Mouse (Mus musculus) heart, embryonic 11.5 days (tissue): ENCODE results near the gene Gm45618. TPM values are rescaled to one million over a fixed set of nuclear protein-coding genes. Genes with fewer than 3 reads are reported as not detected.

Source experiments
- ATAC-seq: fragments of 200-750 bp; cut with Nextera tagmentation; replicated peaks from 2 replicates; pipeline ENCODE4 v1.8.0; 2017; ENCODE audit warnings: moderate library complexity; ENCODE audit not compliant: insufficient number of reproducible peaks, low FRiP score, low TSS enrichment
- H3K27ac ChIP-seq: fragments of 300-500 bp; sonication (generic); 2 replicates; pipeline ENCODE4 v1.5.1; 2014; ENCODE audit warnings: mild to moderate bottlenecking, low read depth, low read length
- H3K27me3 ChIP-seq: fragments of 300-500 bp; sonication (generic); 2 replicates; pipeline ENCODE4 v1.6.1; 2014; ENCODE audit warnings: mild to moderate bottlenecking, low read length, mixed read lengths; ENCODE audit not compliant: control insufficient read depth, insufficient read depth
- H3K36me3 ChIP-seq: fragments of 300-500 bp; sonication (generic); 2 replicates; pipeline ENCODE4 v1.6.1; 2014; ENCODE audit warnings: mild to moderate bottlenecking, low read length, moderate library complexity, mixed read lengths; ENCODE audit not compliant: control insufficient read depth, insufficient read depth
- H3K4me1 ChIP-seq: fragments of 300-500 bp; sonication (generic); 2 replicates; pipeline ENCODE4 v1.6.1; 2014; ENCODE audit warnings: low read length; ENCODE audit not compliant: control insufficient read depth, insufficient read depth
- H3K4me2 ChIP-seq: fragments of 300-500 bp; sonication (generic); 2 replicates; pipeline ENCODE4 v1.6.1; 2014; ENCODE audit warnings: mild to moderate bottlenecking, moderate library complexity
- H3K4me3 ChIP-seq: fragments of 300-500 bp; sonication (generic); 2 replicates; pipeline ENCODE4 v1.5.1; 2014; ENCODE audit warnings: low read depth, low read length
- H3K9ac ChIP-seq: fragments of 300-500 bp; sonication (generic); 2 replicates; pipeline ENCODE4 v1.6.1; 2014; ENCODE audit warnings: mild to moderate bottlenecking, low read depth, low read length, moderate library complexity
- H3K9me3 ChIP-seq: fragments of 300-500 bp; sonication (generic); replicated peaks from 2 replicates; pipeline ENCODE4 v1.6.1; 2016; ENCODE audit warnings: low read length; ENCODE audit not compliant: control insufficient read depth
- WGBS: fragments of 180-500 bp; shearing (Covaris S2); extraction: QIAGEN DNeasy Blood & Tissue Kit; methylation state at CpG from one replicate; pipeline ENCODE4 v1.1.7; 2014; ENCODE audit not compliant: insufficient replicate concordance; 5-methylcytosine and 5-hydroxymethylcytosine counted together
- polyA plus RNA-seq: library from polyadenylated mRNA; unstranded; fragments of >200 nt; fragmentation: Nextera tagmentation; extraction: Ambion mirVana; gene quantifications from 2 replicates; pipeline ENCODE4 v1.2.1, GENCODE M21; 2014

The Gm45618 gene
- polyA plus RNA-seq, 1 experiment from 2014 or later, result not detected

DNA sequence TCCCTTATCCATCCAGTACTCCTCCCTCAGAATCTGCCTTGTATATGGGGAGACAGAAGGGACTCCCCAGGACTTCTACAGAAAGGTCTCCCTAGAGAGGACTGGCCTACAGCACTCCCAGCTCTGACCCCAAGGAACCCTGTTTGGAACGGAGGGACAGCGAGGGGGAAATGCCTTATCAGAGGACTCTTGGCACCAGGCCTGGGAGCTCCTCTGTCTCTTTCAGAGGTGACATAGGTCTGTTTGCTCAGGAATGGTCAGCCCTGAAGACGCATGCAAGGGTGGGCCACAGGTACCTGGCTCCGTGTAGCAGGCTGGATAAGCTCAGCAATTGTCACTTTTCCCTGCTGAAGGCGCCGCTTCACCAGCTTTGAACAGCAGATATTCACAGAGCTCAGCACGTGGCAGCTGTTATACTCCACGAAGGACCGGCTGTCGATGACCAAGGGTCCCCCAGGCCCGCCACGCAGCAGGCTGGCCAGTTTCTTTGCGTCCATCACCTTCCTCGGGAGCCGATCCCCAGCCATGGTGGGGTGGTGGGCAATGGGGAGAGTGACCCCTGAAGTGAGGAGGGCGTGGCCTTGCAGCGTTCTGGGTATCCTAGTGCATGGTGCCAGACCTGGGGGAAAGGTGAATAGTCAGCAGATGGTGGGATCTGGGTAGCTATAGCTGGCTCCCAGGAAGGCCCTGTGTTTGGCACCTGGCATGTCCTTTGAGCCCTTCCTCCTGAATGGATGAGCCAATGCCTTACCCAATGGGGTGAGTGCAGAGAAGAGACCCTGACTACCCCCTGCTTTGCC is 30.7 kb downstream of the Gm45618 start:
- Histone ChIP-seq H3K36me3 (no peaks in the 10 kb centered on the region), H3K4me3 (no peak overlapping the region), H3K4me2 (no peak overlapping the region), H3K27ac (0 out of 2 replicates have a peak overlapping the region, but pooled peaks have one; percentile 10), H3K9ac (peak overlapping the region; percentile 39; the same call in 1 of the 2 replicates), H3K27me3 (peaks cover 30% of the 10 kb centered on the region), H3K9me3 (no peaks in the 10 kb centered on the region), H3K4me1 (peaks cover 50% of the 10 kb centered on the region)
- WGBS, result 52% methylated on average over 17 of the region's 17 CpGs
- ATAC-seq, result no peak

GRCm38 (mm10) chr7:142088886-142089285 is 31.6 kb downstream of the Gm45618 start:
- Histone ChIP-seq H3K27ac (no peak overlapping the region), H3K27me3 (peaks cover 24% of the 10 kb centered on the region), H3K36me3 (no peaks in the 10 kb centered on the region), H3K4me3 (no peak overlapping the region), H3K9me3 (no peaks in the 10 kb centered on the region), H3K9ac (0 out of 2 replicates have a peak overlapping the region, but pooled peaks have one; percentile 1), H3K4me1 (peaks cover 57% of the 10 kb centered on the region), H3K4me2 (peak overlapping the region; percentile 40)
- 9% methylated on average over 5 of the region's 5 CpGs for WGBS
- 0 out of 2 replicates have a peak, but pooled peaks have one; percentile 29 for ATAC-seq

DNA sequence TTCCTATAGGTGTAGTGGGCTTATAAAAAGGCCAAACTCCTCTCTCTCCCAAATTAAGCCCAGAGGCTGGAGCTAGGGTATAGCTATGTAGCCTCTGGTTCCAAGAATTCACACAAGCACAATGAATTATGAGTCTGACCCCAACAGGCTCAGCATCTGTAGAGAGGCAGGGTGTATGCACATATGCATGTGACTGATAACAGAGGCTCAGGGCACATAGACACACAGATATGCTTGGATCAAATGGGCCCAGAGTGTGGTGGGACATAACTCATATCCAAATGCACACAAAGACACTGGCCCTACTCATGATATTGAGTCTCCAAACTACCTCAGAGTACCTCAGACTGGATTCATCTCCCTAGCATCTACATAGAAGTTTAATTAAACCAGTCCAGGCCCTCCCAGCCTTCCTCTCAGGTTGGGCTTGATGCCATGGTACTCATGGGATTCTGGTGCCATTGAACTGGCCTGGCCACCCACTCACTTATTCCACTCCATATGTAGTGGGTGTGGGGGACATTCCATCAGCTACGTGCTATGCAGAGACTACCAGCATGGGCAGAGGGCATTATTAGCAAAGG is 33.4 kb downstream of the Gm45618 start:
- Histone ChIP-seq H3K4me2 (peak overlapping the region; percentile 34), H3K27me3 (peaks cover 29% of the 10 kb centered on the region)
- WGBS, result 78% methylated on average over 1 of the region's 1 CpGs

DNA sequence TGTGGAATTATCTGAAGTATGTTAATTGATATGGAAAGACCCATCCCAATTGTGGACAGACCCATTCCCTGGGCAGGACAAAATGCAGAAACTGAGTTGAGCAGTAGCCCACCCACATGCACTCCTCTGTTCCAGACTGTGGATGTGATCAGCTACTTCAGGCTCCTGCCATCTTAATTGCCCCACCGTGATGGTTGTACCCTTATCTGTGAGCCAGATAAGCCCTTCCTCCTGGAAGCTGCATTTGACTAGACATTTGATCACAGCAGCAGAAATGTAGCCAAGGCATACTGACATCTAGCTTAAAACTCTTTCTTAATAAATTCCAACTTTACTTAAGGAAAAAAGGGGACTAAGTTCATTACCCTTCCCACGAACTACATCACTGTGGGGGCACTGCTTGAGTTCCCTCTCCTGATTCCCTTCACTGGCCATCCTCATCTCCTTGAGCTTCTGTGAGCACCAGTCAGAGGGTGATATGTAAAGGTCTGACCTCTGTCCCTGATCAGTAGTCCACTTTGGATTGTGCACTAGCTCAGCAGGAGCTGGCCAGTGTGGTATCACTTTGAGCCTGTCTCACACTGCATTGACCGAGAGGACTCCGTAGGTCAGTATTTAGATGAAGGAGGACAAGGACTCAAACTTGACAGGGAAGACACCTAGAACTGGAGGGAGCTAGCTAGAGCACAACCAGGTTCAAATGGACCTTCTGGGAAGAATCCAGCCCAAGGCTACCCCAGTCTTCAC is 34.2 kb downstream of the Gm45618 start:
- H3K4me1 ChIP-seq, result peaks cover 46% of the 10 kb centered on the region
- H3K27ac ChIP-seq, result peak overlapping the region; percentile 82
- ATAC-seq, result no peak
- 49% methylated on average over 4 of the region's 4 CpGs for WGBS
- peaks cover 33% of the 10 kb centered on the region for H3K27me3 ChIP-seq
- H3K4me3 ChIP-seq, result no peak overlapping the region
- H3K36me3 ChIP-seq, result peaks cover 2% of the 10 kb centered on the region; the same call in 1 of the 2 replicates
- H3K9ac ChIP-seq, result no peak overlapping the region
- H3K9me3 ChIP-seq, result no peaks in the 10 kb centered on the region
- peak overlapping the region; percentile 34 for H3K4me2 ChIP-seq

More for the DNA sequence above, 33.4 kb downstream of the Gm45618 start:
- Histone ChIP-seq H3K27ac (peak overlapping the region; percentile 82), H3K36me3 (peaks cover under 1% of the 10 kb centered on the region; the same call in 1 of the 2 replicates), H3K4me3 (no peak overlapping the region), H3K9me3 (no peaks in the 10 kb centered on the region), H3K9ac (no peak overlapping the region), H3K4me1 (peaks cover 48% of the 10 kb centered on the region)
- peak; percentile 80 for ATAC-seq

DNA sequence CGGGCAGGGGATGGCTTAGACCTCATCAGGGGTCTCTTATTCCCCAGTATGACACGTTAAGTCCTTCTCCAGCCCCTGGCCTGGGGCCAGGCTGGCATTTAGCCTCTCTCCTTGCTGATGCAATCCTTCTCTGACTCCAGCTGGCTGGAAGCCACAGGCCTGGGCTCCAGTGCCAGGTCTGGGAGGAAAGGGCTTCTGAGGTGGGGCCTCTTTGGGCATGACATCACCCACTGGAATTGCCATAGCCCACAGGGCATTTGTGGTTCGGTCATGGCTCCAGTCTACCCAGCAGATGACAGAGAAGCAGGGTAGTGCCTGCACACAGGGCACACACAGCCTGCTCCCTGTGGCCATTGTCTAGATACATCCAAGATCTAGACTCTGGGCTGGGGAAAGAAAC is 35.7 kb downstream of the Gm45618 start:
- peaks cover 38% of the 10 kb centered on the region for H3K4me1 ChIP-seq
- no peaks in the 10 kb centered on the region for H3K9me3 ChIP-seq
- peaks cover 2% of the 10 kb centered on the region; the same call in 1 of the 2 replicates for H3K36me3 ChIP-seq
- no peak overlapping the region for H3K27ac ChIP-seq
- no peak for ATAC-seq
- WGBS, result 62% methylated on average over 3 of the region's 3 CpGs
- no peak overlapping the region for H3K4me3 ChIP-seq
- no peak overlapping the region for H3K4me2 ChIP-seq
- H3K27me3 ChIP-seq, result peaks cover 39% of the 10 kb centered on the region
- no peak overlapping the region for H3K9ac ChIP-seq

- WGBS, result 32% methylated on average over 5 of the region's 5 CpGs
- H3K27ac ChIP-seq, result no peak overlapping the region
- no peaks in the 10 kb centered on the region for H3K9me3 ChIP-seq
- H3K36me3 ChIP-seq, result peaks cover 2% of the 10 kb centered on the region; the same call in 1 of the 2 replicates
- H3K9ac ChIP-seq, result no peak overlapping the region
- peaks cover 43% of the 10 kb centered on the region for H3K27me3 ChIP-seq
- no peak overlapping the region for H3K4me3 ChIP-seq
- H3K4me1 ChIP-seq, result peaks cover 34% of the 10 kb centered on the region
- no peak for ATAC-seq
- no peak overlapping the region for H3K4me2 ChIP-seq
Observed at GRCm38 (mm10) chr7:142084395-142084794, 36.1 kb downstream of the Gm45618 start.

- H3K4me2 ChIP-seq, result no peak overlapping the region
- peaks cover 2% of the 10 kb centered on the region; the same call in 1 of the 2 replicates for H3K36me3 ChIP-seq
- 0 out of 2 replicates have a peak, but pooled peaks have one; percentile 24 for ATAC-seq
- H3K4me3 ChIP-seq, result no peak overlapping the region
- no peak overlapping the region for H3K27ac ChIP-seq
- peaks cover 27% of the 10 kb centered on the region for H3K4me1 ChIP-seq
- no peaks in the 10 kb centered on the region for H3K9me3 ChIP-seq
- 38% methylated on average over 12 of the region's 12 CpGs for WGBS
- peaks cover 44% of the 10 kb centered on the region for H3K27me3 ChIP-seq
- H3K9ac ChIP-seq, result no peak overlapping the region
Observed at GRCm38 (mm10) chr7:142083588-142084317, 36.8 kb downstream of the Gm45618 start.

- Histone ChIP-seq H3K4me2 (peak overlapping the region; percentile 55), H3K27ac (no peak overlapping the region)
- no peak for ATAC-seq
Observed at GRCm38 (mm10) chr7:142082607-142083006, 37.9 kb downstream of the Gm45618 start.

More at GRCm38 (mm10) chr7:142082607-142083006, 37.9 kb downstream of the Gm45618 start:
- H3K4me3 ChIP-seq, result peak overlapping the region; percentile 25; the same call in 1 of the 2 replicates
- peaks cover 2% of the 10 kb centered on the region; the same call in 1 of the 2 replicates for H3K36me3 ChIP-seq
- H3K4me1 ChIP-seq, result peaks cover 20% of the 10 kb centered on the region
- H3K9ac ChIP-seq, result no peak overlapping the region
- peaks cover 44% of the 10 kb centered on the region for H3K27me3 ChIP-seq
- H3K9me3 ChIP-seq, result no peaks in the 10 kb centered on the region
- WGBS, result 27% methylated on average over 13 of the region's 16 CpGs
